Mouse (Mus musculus): ENCODE results near the gene Tbl1x. TPM values are rescaled to one million over a fixed set of nuclear protein-coding genes. Genes with fewer than 3 reads are reported as not detected.
"Not testable (repeated sequence)": the region's sequence is repeated elsewhere in the genome, so short reads cannot be mapped to it uniquely, and the experiment has no call there.

Gene Tbl1x
- polyA plus RNA-seq, 1 experiment from 2014 or later: 51.8 TPM

GRCm38 (mm10) chrX:77511301-77511993 is 634 bp downstream of the Tbl1x start:
- peak; percentile 48; the same call in 1 of the 2 replicates for ATAC-seq (ENCODE audit: extremely low read depth, insufficient number of reproducible peaks, low FRiP score, low TSS enrichment)
- 14% methylated on average over 53 of the region's 55 CpGs for WGBS
- Histone ChIP-seq H3K4me3 (peak overlapping the region; percentile 74), H3K27me3 (replicated peaks) (no peaks in the 10 kb centered on the region), H3K36me3 (no peaks in the 10 kb centered on the region), H3K27ac (replicated peaks) (peak overlapping the region; percentile 96), H3K4me1 (peaks cover 37% of the 10 kb centered on the region), H3K9ac (peak overlapping the region; percentile 92), H3K9me3 (no peaks in the 10 kb centered on the region), H3K4me2 (peak overlapping the region; percentile 70)

DNA sequence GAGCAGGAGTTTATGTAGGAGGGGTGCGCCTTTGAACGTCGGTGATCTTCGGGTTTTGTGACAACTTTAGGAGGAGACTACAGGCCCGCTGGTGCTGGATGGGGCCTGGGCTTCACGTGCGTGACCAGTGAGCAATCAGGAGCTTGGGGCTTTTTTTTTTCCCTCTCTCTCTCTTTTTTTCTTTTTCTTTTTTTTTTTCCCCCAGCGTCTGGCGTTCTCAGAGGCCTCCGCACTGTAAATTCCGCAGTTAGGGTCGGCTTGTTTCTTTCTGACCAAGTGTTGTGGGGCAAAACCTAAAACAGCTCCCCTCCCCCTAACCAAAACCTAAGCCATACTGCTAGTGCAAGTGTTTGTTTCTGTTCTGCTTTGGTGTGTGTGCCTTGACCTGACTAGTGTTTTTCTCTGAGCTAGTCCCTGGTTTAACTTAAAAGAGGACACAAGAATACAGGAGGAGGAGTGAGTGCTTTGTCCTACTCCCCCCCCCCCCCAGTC is 1.2 kb downstream of the Tbl1x start:
- Histone ChIP-seq H3K27ac (replicated peaks) (peak overlapping the region; percentile 96), H3K4me1 (peaks cover 43% of the 10 kb centered on the region), H3K9me3 (no peaks in the 10 kb centered on the region), H3K27me3 (replicated peaks) (no peaks in the 10 kb centered on the region), H3K9ac (peak overlapping the region; percentile 92), H3K4me3 (peak overlapping the region; percentile 74), H3K4me2 (peak overlapping the region; percentile 70), H3K36me3 (no peaks in the 10 kb centered on the region)
- 19% methylated on average over 12 of the region's 12 CpGs for WGBS
- 0 out of 2 replicates have a peak, but pooled peaks have one; percentile 2 for ATAC-seq (ENCODE audit: extremely low read depth, insufficient number of reproducible peaks, low FRiP score, low TSS enrichment)

GRCm38 (mm10) chrX:77517274-77518085 is 6.7 kb downstream of the Tbl1x start:
- no peaks in the 10 kb centered on the region for H3K27me3 ChIP-seq (replicated peaks)
- WGBS: 26% methylated on average over 8 of the region's 8 CpGs
- H3K9me3 ChIP-seq: no peaks in the 10 kb centered on the region
- H3K4me3 ChIP-seq: no peak overlapping the region
- ATAC-seq (ENCODE audit: extremely low read depth, insufficient number of reproducible peaks, low FRiP score, low TSS enrichment): no peak
- peaks cover 54% of the 10 kb centered on the region for H3K4me1 ChIP-seq
- H3K36me3 ChIP-seq: 0 out of 2 replicates have a peak, but pooled peaks cover 3% of the 10 kb centered on the region
- no peak overlapping the region for H3K9ac ChIP-seq
- no peak overlapping the region for H3K4me2 ChIP-seq
- H3K27ac ChIP-seq (replicated peaks): 0 out of 2 replicates have a peak overlapping the region, but pooled peaks have one; percentile 28

DNA sequence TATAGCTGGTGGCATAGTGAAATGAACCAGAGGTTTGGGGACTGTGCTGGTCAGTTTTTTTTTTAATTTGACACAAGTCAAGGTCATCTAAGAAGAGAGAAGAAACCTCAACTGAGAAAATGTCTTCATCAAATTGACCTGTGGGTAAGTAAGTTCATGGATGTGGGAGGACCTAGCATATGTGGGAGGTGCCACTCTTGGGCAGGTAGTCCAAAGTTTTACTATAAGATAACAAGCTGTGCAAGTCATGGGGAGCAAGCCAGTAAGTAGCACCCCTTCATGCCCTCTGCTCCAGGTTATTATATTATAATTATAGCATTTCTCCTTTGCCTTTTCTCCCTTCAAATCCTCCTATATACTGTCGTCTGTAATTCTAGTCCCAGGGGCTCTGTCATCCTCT is 8.1 kb downstream of the Tbl1x start:
- H3K9me3 ChIP-seq: no peaks in the 10 kb centered on the region
- no peak overlapping the region for H3K27ac ChIP-seq (replicated peaks)
- ATAC-seq (ENCODE audit: extremely low read depth, insufficient number of reproducible peaks, low FRiP score, low TSS enrichment): no peak
- no peaks in the 10 kb centered on the region for H3K27me3 ChIP-seq (replicated peaks)
- 53% methylated on average over 1 of the region's 1 CpGs for WGBS
- H3K4me3 ChIP-seq: no peak overlapping the region
- H3K4me1 ChIP-seq: peaks cover 61% of the 10 kb centered on the region
- H3K9ac ChIP-seq: no peak overlapping the region
- 0 out of 2 replicates have a peak, but pooled peaks cover 3% of the 10 kb centered on the region for H3K36me3 ChIP-seq
- no peak overlapping the region for H3K4me2 ChIP-seq

DNA sequence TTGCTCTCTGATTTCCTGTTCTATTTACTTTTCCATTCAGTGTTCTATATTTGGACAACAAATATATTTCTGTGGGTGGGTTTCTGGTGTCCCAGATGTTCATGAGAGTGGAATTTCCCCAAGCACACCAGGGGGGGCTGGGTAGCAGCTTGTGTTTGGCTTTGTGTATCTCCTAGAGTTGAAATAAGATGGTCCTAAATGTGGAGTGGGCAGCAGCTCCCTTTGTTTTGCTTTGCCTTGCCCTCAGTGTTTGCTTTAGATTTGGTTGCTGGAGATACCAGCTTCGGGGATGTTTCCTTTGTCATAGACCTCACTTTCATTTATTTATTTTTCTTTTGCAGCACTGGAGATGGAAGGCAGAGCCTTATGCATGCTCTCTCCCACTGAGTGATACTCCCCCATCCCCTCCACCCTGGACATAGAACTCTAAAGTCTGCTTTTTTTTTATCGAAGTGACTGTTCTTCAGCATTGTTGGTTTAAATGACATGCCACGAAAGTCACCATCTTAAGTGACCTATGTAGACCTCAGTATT is 12.1 kb downstream of the Tbl1x start:
- no peak overlapping the region for H3K9ac ChIP-seq
- H3K9me3 ChIP-seq: no peaks in the 10 kb centered on the region
- H3K36me3 ChIP-seq: 0 out of 2 replicates have a peak, but pooled peaks cover 7% of the 10 kb centered on the region
- H3K4me1 ChIP-seq: peaks cover 28% of the 10 kb centered on the region
- WGBS: 27% methylated on average over 3 of the region's 3 CpGs
- H3K4me3 ChIP-seq: no peak overlapping the region
- no peak for ATAC-seq (ENCODE audit: extremely low read depth, insufficient number of reproducible peaks, low FRiP score, low TSS enrichment)
- no peak overlapping the region for H3K4me2 ChIP-seq
- no peaks in the 10 kb centered on the region for H3K27me3 ChIP-seq (replicated peaks)
- H3K27ac ChIP-seq (replicated peaks): no peak overlapping the region

GRCm38 (mm10) chrX:77525179-77525578 is 14.4 kb downstream of the Tbl1x start:
- WGBS: 53% methylated on average over 1 of the region's 1 CpGs
- ATAC-seq (ENCODE audit: extremely low read depth, insufficient number of reproducible peaks, low FRiP score, low TSS enrichment): no peak
- H3K9ac ChIP-seq: no peak overlapping the region
- H3K36me3 ChIP-seq: 0 out of 2 replicates have a peak, but pooled peaks cover 4% of the 10 kb centered on the region
- no peaks in the 10 kb centered on the region for H3K9me3 ChIP-seq
- H3K27ac ChIP-seq (replicated peaks): no peak overlapping the region
- H3K4me1 ChIP-seq: peaks cover 28% of the 10 kb centered on the region
- H3K4me2 ChIP-seq: no peak overlapping the region
- H3K4me3 ChIP-seq: no peak overlapping the region
- no peaks in the 10 kb centered on the region for H3K27me3 ChIP-seq (replicated peaks)

DNA sequence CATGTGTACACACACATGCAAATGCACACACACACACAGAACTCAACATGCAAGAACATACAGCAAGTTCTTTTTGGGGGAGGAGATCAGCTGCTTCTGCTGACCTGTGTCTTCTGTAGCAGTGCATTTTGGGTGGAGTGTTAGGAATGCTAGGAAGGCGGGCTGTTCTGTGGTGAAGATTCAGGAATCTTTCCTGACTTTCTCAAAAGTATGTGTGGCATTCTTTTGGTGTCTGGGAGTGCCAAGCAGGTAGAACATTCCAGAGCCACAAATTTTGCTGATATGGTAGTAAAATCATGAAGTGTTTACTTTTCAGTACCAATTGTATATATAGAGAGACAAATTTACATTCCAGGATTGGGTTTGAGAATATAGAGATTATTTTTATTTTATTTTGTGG is 17.6 kb downstream of the Tbl1x start:
- no peak overlapping the region for H3K4me3 ChIP-seq
- 63% methylated on average over 1 of the region's 1 CpGs for WGBS
- H3K27ac ChIP-seq (replicated peaks): no peak overlapping the region
- H3K36me3 ChIP-seq: 0 out of 2 replicates have a peak, but pooled peaks cover 4% of the 10 kb centered on the region
- H3K4me1 ChIP-seq: peaks cover 15% of the 10 kb centered on the region
- H3K4me2 ChIP-seq: no peak overlapping the region
- H3K27me3 ChIP-seq (replicated peaks): no peaks in the 10 kb centered on the region
- H3K9me3 ChIP-seq: no peaks in the 10 kb centered on the region
- H3K9ac ChIP-seq: no peak overlapping the region
- no peak for ATAC-seq (ENCODE audit: extremely low read depth, insufficient number of reproducible peaks, low FRiP score, low TSS enrichment)

DNA sequence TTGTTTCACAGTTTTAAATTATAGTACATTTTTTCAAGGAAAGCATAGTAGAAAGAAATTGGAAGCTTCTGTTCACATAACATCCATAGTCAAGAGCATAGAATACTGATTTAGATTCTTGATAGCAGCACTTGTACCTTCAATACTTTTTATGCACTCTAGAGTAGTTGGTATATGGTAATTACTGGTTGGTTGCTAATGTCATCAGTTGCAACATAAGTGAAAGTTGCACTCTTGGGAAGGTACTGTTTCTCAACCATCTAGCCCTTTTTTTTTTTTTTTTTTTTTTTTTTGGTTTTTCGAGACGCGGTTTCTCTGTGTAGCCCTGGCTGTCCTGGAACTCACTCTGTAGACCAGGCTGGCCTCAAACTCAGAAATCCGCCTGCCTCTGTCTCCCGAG is 20.2 kb downstream of the Tbl1x start:
- no peaks in the 10 kb centered on the region for H3K9me3 ChIP-seq
- WGBS: 67% methylated on average over 5 of the region's 5 CpGs
- H3K27ac ChIP-seq (replicated peaks): no peak overlapping the region
- H3K4me1 ChIP-seq: peaks cover 9% of the 10 kb centered on the region
- no peak overlapping the region for H3K4me3 ChIP-seq
- H3K4me2 ChIP-seq: no peak overlapping the region
- no peaks in the 10 kb centered on the region for H3K27me3 ChIP-seq (replicated peaks)
- H3K36me3 ChIP-seq: 0 out of 2 replicates have a peak, but pooled peaks cover 4% of the 10 kb centered on the region
- no peak overlapping the region for H3K9ac ChIP-seq
- ATAC-seq (ENCODE audit: extremely low read depth, insufficient number of reproducible peaks, low FRiP score, low TSS enrichment): no peak

DNA sequence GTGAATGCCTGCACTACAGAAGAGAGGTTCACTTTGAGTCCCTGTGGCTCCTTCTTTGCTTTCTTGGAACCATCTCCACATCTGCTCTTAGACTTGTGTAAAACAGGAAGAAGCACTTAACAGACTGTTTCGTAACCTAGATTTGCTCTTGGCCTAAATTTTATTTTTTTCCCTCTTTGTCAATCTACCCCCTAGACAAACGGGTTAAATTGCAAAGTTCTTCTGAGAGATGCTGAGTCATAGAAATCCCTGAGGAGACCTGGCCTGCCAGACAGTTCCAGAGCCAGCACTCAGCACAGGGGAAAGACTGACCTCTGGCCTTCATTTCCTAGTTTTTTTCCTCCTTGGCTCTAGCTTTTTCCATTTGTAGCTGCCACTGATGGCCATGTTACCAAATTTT is 23.1 kb downstream of the Tbl1x start:
- no peak for ATAC-seq (ENCODE audit: extremely low read depth, insufficient number of reproducible peaks, low FRiP score, low TSS enrichment)
- no peak overlapping the region for H3K9ac ChIP-seq
- no peak overlapping the region for H3K4me3 ChIP-seq
- no peaks in the 10 kb centered on the region for H3K36me3 ChIP-seq
- H3K9me3 ChIP-seq: no peaks in the 10 kb centered on the region
- H3K27ac ChIP-seq (replicated peaks): no peak overlapping the region
- no peaks in the 10 kb centered on the region for H3K27me3 ChIP-seq (replicated peaks)
- WGBS: 49% methylated on average over 2 of the region's 2 CpGs
- H3K4me1 ChIP-seq: peaks cover 5% of the 10 kb centered on the region
- H3K4me2 ChIP-seq: no peak overlapping the region

DNA sequence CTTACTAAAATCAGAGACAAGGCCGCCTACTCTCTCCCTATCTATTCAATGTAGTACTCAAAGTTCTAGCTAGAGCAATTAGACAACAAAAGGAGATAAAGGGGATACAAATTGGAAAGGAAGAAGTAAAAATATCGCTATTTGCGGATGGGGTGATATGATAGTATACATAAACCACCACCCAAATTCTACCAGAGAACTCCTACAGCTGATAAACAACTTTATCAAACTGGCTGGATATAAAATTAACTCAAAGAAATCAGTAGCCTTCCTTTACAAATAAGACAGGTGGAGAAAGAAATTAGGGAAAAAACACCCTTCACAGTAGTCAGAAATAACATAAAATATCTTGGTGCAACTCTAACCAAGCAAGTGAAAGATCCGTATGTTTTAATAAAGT is 29.0 kb downstream of the Tbl1x start:
- not testable (repeated sequence) for H3K4me3 ChIP-seq; ATAC-seq (ENCODE audit: extremely low read depth, insufficient number of reproducible peaks, low FRiP score, low TSS enrichment); H3K4me2 ChIP-seq; H3K9ac ChIP-seq; H3K36me3 ChIP-seq; H3K27me3 ChIP-seq (replicated peaks); H3K9me3 ChIP-seq; H3K27ac ChIP-seq (replicated peaks)
- WGBS: 81% methylated on average over 4 of the region's 4 CpGs
- peaks cover 21% of the 10 kb centered on the region for H3K4me1 ChIP-seq

- Histone ChIP-seq H3K27ac (replicated peaks) (0 out of 2 replicates have a peak overlapping the region, but pooled peaks have one; percentile 7), H3K4me3 (no peak overlapping the region), H3K4me2 (no peak overlapping the region), H3K9ac (no peak overlapping the region), H3K4me1 (peaks cover 61% of the 10 kb centered on the region), H3K36me3 (no peaks in the 10 kb centered on the region), H3K9me3 (no peaks in the 10 kb centered on the region), H3K27me3 (replicated peaks) (no peaks in the 10 kb centered on the region)
- ATAC-seq (ENCODE audit: extremely low read depth, insufficient number of reproducible peaks, low FRiP score, low TSS enrichment): no peak
Observed at GRCm38 (mm10) chrX:77544003-77544402, 33.2 kb downstream of the Tbl1x start.
